Mouse (Mus musculus) lung, postnatal 14 days (tissue): ENCODE measurements at regions not wholly inside any gene's neighbourhood (a gene's known extent, or its start where the extent isn't known, plus 50 kb on each side); places are given as distances from the start of the nearest gene placed in this dataset.

ENCODE experiments used
- DNase-seq: peaks from one replicate; pipeline ENCODE4 v3.0.0; 2021

- no peak for DNase-seq
These were observed 152.1 kb upstream of the Spdye4c start for GRCm38 (mm10) chr2:128438897-128439296.

GRCm38 (mm10) chr2:128444599-128445011 lies 146.4 kb upstream of the Spdye4c start:
- DNase-seq = no peak

DNA sequence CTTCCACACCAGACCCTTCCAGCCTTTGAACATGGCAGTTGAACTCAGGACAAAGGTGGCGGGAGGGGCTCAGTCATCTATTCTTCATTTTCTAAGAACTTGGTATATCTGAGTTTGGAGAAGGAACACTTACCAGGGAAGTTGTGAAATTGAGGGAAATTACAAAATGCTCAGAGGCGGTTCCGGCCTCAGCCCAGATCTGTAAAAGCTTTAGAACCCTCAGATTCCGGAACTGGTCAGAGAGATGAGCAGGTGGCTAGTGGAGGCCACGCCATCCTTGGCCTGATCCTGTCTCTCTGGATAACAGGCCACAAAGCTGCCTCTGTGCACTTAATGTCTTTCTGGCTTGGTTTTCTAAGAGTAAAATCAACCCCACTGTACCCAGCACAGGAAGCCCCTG lies 145.6 kb upstream of the Spdye4c start:
- DNase-seq = no peak

- no peak for DNase-seq
These were observed 141.7 kb upstream of the Spdye4c start for GRCm38 (mm10) chr2:128449294-128449693.

- no peak for DNase-seq
These were observed 141.0 kb upstream of the Spdye4c start for GRCm38 (mm10) chr2:128450045-128450444.

DNA sequence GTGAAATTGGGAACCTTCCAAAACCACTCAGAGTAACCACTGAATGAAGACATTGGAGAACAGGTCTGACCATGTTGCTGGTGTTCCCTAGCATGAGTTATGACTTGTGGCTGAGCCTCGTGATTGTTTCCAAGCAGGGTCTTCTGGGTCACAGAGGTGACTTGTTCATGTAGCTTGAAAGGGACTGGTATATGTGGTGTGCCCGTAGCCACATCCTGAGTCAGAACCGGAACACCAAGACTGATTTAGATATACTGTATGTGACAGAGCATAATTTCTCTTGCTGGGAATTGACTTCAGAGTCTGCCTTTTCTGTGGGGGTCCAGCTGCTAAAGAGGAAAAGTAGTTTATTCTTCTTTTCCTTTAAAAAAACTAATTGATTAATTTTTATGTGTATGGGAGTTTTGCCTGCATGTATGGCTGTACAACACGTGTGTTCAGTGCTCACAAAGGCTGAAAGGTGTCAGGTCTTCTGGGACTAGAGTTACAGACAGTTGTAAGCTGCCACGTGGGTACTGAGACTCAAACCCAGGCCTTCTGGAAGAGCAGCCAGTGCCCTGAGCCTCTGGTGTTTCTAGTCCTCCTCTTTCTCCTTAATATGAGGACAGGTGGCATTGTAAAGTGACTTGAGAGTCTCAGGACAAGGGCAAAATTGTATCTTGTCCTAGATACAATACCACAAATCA lies 139.3 kb upstream of the Spdye4c start:
- DNase-seq = no peak

DNA sequence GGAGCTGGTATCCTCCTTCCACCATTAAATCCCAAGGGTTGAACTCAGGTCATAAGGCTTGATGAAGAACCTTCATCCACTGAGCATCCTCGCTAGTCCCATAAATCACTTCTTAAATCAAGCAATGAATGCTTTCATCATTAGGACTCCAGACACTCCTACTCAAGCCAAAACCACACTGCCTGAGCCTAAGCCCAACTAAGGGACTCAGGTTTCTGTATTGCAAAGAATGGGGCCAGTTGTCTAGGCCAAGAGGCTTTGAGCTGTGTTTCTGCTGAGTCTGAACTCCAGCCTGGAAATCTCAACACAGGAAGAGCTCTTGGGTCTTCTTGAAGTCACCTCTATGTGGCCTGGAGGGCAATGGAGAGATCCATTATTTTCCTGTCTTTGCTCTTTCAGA lies 138.4 kb upstream of the Spdye4c start:
- no peak for DNase-seq

- DNase-seq = no peak
These were observed 136.5 kb upstream of the Spdye4c start for GRCm38 (mm10) chr2:128454509-128454908.

DNA sequence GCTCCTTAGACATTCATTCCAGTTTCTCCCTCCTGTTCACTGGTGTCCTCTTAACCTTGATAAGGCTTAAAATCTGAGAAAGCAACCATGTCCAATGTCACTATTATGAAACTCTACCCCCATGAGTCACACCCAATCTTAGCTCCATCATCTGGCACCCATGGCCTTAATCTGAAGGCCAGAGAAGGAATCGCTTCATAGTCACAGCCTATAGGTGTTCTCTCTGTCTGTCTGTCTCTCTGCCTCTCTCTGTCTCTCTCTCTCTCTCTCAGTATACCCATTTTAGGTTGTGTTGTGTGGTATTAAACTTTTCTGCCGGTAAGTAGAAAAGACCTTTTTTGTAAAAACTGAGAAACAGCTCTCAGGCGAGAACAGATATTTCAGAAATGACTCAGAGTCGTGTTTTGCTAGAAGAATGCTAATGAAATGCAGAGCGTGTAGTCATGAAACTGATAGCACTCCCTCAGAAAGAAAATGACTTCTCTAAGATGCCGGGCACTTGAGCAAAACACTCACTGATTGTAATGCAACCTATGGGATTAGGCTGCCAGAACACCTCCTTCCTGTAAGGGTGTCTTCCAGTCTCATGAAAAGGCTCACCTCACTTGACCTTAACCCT lies 133.3 kb upstream of the Spdye4c start:
- DNase-seq = no peak

DNA sequence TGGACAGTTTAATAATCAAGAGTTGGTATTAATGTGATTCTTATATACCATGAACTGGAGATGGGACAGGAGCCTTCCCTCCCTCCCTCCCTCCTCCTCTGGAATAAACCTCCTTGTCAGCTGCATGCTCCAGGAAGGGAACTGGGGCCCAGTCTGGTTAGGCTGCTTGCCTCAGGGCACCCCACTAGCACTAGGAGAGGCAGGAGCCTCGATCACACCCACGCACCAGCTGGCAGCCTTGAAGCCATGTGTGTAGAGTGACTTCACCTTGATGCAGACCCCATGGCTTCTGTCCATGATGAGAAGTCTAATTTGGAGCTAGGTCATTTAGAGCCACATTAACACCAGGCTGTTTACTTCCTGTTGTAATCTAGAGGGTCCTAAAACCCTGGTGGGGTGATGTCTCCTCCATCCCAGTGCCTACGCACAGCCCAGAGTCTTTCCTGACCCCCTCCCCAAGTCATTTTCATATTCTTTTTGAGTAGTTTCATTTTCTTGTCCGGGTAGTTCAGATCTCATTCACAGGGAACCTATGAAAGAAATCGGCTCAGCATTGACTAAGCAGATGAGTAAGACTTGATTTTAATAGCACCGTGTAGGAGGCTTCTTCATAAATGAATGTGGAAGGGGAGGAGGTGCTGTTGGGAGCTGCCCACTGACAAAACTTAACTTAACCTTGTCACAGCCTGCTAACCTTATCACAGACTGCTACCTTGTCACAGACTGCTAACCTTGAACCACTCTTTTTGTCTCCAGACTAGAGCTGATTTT lies 125.6 kb upstream of the Spdye4c start:
- no peak for DNase-seq

DNA sequence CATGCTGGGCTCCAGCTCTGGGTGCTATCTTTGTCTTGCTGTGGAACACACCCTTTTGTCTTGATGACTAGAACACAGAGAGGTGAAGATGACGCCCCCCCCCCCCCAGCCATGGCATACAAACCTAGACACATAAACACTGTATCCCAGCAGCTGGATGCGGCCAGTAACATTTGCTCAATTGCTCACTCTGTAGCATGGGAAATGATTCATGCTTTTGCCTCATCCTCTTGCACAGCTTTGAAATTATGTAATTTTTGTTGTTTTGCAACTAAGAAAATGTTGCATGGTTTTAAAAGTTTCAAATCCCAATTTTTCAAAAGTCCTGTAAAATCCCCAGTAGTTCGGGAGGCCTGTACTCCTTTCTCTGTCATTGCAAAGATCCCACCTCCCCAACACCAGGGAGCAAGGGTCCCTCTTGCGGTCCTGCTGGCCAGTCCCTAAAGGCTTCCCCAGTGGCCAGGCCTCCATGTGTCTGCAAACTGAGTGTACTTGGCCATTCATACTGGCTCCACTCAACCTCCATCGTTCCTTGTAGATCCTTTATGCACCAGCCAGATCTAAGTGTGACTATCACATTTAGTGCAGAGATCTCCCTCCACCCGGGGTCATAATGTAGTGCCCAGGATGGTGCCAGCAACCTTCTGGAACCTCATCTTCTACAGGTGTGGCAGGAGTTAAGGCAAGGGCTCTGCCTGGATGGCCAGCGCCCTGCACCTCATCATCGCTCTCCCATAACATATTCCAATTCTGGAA lies 123.3 kb upstream of the Spdye4c start:
- DNase-seq = no peak

GRCm38 (mm10) chr2:128468323-128468722 lies 122.7 kb upstream of the Spdye4c start:
- DNase-seq = no peak

- no peak for DNase-seq
These were observed 120.7 kb upstream of the Spdye4c start for GRCm38 (mm10) chr2:128470351-128470750.

DNA sequence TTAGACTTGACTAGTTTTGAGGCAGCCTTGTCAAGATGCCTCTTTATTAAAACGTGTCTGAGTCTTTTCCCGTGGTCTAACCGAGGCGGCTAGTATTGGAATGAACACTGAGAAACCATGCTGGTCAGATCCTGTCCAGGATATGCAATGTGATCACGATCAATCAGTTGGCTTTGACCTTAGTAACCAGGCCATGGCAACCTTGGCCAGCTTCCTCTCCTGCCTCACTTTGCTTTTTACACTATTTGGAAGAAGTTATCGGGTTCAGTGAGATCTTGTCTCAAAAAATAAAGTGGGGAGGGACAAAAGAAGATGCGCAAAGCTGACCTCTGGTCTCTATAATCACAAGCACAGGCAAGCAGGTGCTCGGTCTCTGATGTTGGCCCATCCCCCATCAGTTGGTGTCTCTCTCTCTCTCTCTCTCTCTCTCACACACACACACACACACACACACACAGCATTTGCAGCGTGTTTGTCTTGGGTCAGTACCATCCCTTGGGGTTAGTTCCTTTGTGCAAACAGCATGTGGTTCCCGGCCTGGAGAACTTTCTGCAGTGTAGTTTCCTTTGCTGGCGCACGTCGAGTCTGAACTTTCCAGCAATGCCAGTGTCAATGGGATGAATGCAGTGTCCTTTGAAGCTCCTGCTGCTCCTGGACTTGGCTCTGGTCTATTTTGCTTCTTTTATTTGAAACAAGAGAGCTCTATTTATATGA lies 117.6 kb upstream of the Spdye4c start:
- no peak for DNase-seq

DNA sequence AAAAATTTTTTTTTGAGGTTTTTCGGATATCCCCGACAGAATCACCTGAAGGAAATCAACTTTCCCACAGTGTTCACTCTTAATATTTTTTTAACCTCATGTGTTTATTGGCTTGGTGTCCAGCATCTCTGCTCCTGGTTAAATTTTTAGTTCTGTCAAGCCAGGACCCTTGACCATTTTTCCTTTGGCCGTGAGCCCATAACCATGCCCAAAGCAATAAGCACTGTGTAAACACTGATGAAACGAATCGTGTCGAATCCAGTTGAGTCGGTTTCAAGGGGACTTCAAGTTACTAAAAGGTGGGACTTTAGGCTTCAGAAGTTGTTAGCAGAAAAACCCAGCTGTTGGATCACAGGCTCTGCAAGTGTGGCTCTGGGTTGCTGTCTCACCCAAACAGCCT lies 117.0 kb upstream of the Spdye4c start:
- no peak for DNase-seq

DNA sequence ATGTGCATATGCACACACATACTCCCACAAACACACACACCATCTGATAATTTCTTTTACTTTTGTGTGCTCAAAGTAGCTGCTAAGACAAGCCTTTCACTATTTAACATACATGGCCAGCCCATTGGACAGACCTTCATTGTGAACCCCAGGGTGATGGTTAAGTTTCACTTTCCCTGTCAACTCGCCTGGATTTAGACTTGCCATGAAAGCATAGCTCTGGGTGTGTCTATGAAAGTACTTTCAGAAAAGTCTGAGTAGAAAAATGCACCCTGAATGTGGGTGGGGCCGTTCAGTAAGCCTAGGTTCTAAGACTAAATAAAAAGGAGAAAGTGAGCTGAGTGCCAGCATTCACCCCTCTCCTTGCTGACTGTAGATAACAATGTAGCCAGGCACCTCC lies 113.8 kb upstream of the Spdye4c start:
- DNase-seq = no peak

DNA sequence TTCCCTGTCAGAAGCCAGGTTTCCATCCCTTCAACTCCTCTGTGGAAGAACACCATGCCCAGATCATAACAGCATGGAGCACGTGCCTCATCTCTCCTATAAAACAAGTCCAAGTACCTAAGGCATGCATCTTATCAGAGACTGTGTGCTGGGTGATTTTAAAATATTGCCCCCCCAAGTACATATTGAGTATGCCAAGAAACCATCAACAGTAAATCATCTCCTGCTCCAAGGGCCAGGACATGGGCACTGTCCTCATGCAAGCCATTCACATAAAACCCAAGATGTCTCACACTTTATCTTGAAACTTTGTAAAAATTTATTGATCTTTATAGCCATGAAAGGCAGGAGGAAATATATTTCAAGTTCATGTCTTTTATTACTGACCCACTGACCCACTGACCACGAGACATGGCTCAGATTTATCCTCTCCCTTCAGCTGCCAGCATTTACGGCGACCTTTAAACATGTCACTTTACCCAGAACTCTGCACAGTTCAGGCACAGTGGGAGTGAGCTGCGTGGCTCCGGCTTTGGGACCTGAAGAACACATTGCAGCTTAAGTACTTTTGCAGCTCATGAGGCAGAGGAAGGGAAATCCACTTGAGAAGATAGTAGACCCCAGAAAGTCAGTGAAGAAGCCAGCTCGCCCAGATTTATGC lies 99.7 kb upstream of the Spdye4c start:
- DNase-seq = no peak

DNA sequence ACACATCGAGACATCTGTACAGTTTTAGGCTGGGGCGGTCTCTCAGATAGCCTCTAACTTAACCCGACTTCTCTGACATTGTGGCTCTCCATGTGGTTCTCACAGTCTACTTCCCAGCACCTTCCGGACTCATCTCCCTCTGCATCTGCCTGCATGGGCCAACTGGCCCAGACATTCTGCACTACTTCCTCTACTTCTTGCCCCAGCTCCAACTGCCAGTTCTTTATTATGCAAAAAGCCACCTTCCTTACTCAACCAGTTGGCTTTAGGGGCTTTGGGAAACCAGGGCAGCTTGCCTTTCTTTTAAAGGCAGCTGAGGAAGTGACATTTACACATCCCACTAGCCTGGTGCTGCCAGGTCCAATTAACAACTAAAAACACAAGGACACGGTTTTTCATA lies 97.1 kb upstream of the Spdye4c start:
- DNase-seq = no peak

GRCm38 (mm10) chr2:128497891-128498290 lies 93.1 kb upstream of the Spdye4c start:
- DNase-seq = no peak

DNA sequence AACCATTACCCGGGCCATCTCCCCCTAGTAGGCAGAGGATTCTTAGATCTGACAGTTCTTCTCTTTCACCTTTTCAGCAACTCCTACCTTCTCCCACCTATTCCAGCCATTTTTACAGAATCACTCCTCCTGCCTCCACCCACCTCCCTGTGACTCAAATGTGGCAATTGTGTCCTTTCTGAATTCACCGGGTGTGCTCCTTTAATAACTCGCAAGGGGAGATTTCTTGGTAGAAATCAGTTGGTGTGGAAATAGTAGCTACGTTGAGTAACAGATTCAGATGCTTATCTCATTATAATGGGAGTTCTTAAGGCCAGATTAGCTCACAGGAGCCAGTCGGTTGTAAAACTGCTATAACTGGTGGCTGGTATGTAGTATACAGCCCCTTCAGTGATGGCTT lies 92.4 kb upstream of the Spdye4c start:
- DNase-seq = no peak

- DNase-seq = no peak
These were observed 91.3 kb upstream of the Spdye4c start for GRCm38 (mm10) chr2:128499575-128500184.

DNA sequence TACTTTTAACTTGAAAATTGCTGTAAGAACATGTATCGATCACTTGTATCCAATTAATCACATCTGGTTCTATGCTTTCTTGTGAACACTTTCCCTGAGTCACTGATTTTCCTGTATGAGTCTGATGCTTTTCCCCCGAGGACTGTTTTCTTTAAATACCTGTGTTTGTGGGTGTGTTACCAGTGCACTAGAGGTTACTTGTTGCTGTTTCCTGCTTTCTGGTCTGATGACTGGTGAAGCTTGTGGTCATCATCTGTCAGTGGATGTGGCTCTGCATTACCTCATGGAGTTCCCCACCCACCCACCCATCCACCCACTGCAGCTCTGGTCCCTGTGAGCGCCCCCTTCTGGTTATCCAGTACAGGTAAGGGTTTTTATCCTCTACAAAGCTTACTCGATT lies 88.3 kb upstream of the Spdye4c start:
- DNase-seq = no peak
